Mouse (Mus musculus) frontal cortex, postnatal 25 days (tissue): ENCODE results near the gene Smox.
A peak's percentile ranks its signal among the peaks of the same experiment; 100 is the strongest.

Experiments used
- DNase-seq, 2 experiments: peaks; one replicate each; pipeline ENCODE4 v3.0.0; 2022; ENCODE audit warnings: low spot score in 2 of 2

Gene Smox

DNA sequence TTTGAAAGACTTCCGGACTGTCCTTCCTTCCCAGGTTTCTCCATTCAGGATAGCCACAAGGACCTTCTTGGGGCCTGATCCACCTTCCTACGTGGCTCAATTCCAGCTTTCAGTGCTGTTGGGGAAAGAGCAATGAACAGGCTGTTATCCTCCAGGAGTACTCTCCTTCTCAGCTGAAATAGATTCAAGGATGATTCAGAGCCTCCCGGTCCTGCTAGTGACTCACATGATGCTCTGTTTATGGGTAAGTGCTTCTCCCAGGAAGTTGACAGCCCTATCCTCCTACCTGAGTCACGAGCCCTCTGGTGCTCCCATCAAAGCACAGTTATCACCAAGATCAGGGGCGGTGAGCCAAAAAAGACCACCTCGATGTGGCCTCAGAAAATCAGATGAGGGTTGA lies 7.1 kb upstream of the Smox start:
- no peak for DNase-seq

DNA sequence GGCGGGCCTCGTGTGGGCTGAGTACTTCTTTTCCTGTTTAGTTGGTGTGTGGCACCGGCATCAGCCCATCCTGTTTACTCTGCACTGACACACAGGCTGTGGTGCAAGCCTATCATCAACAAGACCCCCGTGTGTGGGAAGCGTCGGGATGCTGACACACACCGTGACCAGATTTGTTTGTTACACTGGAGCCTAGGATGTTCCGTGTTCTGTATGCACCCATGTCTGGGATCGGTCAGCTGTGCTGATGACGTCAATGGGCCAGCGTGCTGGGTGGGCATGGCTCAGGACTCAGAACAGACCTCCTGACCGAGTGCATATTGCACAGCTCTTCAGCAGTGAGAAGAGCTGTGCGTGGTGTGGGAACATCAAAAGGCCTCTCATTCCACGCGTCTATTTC lies 6.2 kb upstream of the Smox start:
- no peak for DNase-seq

DNA sequence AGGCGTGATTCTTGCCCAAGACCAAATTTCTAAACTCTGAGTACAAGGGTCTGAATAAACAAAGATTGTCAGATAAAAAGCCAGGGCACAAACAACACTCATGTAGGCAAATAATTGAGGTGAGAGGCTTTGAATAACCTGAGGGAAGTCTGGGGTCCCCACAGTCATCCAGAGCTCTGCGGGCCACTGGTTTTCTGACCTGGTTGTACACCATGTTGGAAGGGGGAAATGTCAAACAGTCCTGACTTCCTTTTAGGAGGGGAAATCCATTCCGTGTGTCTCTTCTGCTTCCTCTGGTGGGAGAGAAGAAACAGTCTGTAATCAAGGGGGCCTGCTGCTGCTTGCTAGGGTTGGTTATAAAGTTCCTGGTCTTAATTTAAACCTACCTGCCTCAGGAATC lies 5.2 kb upstream of the Smox start:
- no peak for DNase-seq

DNA sequence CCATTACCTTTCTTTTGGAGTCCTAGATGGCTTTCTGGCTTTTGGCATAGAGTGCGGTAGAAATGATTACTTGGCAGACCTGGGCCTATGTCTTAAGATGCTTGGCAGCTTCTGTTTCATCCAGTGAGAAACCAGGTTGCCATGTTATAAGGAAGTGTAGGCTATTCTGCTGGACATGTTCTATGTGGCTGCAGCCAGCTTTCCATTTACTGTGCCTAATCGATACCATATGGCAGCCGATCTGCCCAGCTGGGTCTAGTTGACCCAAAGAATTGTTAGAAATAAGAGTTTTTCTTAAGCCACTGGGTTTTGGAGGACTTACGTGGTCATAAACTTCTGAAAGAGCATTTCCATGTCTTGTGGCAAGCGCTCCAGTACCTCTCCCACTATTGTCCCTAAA lies 4.0 kb upstream of the Smox start:
- no peak for DNase-seq

DNA sequence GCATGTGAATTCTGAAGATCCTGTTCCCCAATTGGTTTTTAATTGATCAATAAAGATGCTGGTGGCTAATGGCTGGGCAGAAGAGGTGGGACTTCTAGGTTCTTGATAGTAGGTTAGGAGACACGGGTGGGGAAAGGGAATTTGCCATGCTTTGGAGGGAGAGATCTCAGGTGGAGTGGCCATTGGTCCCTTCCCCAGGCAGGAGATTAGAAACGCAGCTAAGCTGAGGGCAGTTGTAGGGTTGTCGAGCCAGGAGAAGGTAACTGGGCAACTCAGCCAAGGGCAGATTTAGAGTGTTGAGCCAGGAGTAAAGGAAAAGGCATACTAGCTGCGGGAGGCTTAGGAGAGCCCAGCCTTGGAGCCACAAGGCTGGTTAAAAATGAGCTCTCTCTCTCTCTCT lies 3.0 kb upstream of the Smox start:
- DNase-seq, result no peak

DNA sequence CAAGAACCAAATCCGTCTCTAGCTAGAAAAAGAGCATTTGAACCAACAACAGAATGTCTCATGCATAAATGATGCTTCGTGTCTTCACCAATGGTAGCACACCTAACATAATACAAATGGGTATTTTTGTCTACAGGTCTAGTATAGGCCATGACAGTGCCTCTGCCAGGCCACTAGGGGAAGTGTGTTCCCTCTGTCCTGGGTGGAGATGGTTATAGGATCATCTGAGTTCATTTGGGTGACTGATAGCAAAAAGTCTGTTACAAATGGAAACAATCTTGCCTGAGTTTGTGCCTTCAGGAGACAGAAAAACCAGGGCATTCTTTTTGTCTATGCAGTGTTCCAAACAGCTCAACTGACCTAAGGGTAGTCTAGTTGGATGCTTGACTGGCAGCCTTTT lies 2.4 kb upstream of the Smox start:
- no peak for DNase-seq

DNA sequence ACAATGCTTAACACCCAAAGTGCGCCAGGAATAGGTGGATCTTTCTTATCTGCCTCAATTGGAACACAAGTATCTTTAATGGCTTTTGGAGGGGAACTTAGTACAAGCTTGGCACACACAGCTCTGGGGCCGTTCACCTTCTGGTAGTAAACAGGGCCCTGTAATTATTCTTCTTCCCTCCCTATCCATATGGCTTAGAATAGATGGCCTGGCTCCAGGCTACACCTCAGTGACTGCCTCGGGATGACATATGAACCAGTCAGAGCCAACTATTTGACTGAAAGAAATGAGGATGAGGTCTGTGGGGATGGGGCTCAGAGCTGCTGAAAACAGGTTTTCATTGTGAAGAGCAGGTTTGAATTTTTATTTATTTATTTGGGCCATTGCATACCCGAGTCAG lies 1.7 kb upstream of the Smox start:
- DNase-seq, result no peak

DNA sequence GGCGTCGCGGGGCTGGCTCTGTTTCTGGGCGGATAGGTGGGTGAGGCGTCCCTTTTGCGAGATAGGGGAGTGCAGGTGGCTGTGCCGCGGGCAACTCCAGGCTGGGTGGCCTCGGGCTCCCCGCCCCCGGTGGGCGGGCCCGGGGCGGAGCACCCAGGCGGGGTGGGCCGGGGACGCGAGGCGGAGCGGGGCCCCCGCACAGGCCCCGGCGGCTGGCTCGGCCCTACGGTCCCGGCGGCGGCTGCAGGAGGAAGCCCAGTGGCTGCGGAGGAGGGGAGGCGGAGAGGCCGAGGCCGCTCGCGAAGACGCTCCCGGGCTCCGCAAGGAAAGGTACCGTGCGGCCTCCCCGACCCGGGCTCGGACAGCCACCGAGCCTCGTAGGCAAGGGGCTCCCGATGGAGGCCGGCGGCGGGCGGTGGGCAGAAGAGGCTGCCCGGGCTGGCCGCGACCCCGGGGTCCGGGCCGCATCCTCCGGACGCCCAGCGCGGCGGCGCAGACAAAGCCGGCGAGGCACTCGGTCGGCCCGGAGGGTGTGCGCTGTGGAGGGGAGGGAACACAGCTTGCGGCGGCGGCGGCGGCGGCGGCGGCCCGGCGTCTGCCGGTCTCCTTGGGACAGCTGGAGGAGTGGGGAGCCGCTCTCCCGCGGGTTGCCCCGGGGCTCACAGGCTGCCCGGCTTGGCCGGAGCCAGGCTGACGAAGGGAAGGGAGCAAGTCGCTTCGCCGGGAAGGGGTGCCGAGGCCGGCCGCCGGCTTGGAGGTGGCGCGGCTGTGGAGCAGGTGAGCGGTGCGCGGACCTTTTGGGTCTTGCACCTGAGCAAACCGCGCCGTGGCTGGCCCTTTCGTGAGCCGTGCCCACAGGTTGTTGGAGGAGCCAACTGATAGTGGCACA lies 655 bp downstream of the Smox start:
- DNase-seq, result peak; percentile 48 to 65

DNA sequence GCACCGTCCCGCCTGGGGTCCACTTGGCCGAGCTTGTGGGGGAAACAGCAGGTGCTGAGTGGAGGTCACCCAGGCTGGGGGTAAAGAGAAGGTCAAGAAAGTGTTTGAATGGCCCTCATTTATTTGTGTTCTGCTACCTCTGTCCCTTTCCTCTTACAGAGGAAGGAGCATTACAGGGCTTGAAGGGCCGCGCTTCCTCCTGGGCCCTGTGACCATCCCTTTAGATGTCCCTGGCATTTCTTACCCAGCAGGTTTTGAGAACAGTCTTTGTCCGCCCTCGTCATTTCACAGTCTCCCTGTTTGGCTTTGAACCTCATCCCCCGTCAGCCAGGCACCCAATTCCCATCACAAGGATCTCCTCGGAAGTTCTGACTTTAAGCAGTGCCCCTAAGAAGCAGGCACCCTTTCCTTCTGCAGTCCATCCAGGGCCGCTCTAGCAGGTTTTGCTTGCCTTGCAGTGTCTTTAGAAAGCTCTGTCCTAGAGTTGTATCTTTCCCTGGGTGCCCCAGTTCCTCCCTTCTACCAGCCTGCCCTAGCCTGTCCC lies 1.4 kb downstream of the Smox start:
- no peak for DNase-seq

DNA sequence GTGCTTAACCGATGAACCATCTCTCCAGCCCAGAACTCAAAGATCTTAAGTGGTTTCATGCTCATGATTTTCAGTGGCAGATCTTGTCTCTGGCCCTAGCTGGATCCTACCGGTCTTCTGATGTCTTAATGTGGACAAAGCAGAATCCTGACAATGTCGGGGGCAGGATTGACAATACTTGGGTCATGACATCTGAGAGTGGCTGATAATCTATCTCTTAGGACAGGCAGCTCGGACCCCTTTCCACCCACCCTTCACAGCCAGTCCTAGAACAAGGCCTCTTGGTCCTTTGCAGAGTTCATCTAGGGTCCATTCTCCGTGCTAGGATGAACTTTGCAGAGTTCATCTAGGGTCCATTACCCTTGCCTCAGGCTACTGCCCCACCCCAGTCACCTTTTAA lies 2.1 kb downstream of the Smox start:
- DNase-seq, result peak in 1 of 2 experiments; percentile 2

DNA sequence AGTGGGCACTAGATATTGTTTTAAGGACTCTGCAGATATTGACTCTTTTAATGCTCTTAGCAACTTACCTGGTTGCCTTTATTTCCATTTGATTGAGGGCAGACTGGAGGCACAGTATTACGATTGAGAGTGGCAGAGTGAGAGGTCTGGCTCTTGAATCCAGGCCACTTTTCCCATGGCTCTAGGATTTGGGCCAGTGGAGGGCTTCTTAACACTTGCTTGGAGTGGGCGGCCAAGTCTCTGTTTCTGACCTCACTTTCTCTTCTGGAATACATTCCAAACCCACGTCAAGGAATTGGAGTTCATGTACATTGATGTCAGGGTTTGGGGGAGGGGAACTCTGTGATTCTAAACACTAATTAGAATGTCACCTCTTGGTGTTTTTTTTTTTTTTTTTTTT lies 4.0 kb downstream of the Smox start:
- no peak for DNase-seq

DNA sequence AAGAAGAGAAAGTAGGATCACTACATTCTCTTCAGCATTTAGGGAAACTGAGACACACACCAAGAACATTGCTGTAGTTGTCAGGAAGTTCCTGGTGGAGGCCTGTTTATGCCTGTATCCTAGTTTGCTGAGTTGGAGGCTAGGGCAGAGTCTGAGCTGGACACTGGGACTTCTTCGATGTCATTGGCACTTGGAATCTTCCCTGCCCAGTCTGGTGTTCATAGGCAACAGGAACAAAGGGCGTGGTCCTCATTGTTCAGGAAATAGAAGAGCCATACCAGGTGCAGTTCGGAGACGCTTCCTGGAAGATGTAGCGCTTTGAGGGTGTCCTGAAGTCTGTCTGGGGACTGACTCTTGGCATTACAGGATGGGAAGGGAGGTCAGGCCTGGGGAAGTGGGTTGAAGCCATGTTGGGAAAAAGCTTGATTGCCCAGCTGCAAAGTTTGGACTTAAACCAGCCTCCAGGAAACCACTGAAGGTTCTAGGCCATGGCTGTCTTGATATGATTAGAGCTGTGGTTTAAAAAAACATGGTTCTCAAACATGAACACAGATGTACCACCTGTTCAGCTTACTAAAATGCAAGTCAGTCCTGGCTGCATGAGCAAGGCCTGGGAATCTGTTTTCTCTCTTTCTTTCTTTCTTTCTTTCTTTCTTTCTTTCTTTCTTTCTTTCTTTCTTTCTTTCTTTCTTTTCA lies 5.0 kb downstream of the Smox start:
- DNase-seq, result no peak

DNA sequence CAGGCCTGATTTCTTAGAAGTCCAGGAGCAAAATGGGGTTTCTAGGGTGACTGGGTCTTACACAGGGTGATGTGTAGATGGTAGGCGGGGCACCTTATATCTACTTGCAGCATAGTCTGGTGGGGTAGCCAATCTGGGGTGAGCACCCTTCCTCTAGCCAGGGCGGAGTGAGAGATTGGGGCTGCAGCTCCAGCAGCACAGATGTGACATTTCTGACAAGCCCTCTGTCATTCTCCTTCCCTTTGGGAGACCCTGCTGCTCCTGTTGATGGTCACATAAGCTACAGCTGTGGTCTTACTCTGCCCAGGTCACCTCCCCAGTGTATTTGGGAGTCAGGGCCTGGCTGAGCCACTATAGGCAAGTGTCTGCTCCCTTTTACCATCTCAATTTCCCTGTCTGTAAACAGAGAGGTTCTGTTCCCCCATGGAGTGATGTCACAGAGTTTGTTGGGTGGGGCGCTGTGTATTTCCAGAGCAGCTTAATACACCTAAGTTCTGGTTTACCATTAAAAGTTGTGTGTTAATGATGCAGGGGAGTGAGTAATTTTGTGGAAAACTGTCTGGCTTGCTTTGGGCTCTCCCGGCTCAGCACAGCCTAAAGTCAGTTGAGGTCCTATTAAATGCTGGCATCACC lies 6.0 kb downstream of the Smox start:
- no peak for DNase-seq

DNA sequence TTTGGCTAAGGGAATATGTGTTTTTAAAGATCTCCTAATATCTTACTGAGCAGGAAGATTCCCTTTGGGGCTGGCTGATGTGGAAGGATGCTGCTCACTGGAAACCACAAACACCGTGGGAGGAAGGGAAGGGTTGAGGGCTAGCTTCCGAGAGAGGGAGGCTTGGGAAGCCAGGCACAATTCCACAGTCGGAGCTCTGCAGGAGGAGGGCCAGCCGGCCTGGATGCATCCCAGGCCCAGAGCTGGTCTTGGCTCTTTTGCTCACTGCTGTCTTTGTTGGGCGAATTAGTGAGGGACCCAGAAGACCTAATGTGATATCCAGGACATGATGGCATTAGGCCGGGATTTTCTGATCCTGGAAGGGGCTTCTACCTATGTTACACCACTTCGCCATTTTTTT lies 6.9 kb downstream of the Smox start:
- no peak for DNase-seq

DNA sequence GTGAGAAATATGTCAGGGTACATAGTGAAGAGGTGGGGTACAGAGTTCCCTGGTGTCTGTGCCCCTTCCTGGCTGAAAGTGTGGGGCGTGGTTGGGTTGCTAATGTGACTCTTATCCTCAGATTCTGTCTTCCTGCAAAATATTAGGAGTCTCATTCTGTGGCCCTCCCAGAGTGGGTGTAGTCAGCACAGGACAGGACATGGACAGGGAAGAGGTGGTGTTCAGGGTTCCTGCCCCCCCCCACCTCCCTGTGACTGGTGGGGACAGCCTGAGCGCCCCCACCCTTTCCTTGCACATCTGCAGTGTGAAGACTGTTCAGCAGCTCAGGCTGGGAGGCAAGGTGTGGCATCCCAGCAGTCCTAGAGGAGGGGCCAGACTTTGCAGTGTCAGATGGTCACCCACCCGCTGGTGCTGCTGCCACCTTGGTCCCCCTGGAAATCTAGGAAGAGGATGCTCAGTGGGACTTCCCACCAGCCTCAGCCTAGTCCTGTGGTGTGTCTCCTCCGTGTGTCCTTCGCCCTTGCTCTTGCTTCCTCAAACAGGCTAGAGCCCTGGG lies 8.1 kb downstream of the Smox start:
- DNase-seq, result no peak

DNA sequence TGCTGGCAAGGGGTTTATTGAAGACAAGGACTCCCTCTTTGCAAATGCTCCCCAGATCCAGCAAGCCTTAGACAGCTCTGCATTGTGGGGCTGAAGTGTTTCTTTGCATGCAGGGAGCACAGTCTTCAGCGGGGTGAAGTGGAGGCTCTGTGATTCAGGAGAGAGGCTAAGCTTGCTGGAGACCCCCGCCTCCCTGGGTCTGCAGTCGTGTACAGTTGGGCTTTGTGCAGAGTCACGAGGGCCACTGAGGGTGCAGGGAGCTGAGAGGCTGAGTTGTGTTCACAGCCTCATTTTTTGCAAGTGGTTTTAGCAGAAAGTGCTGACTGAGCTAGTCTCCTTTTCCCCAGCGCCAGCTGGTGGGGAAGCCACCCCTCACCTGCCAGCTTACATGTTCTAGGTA lies 10.6 kb downstream of the Smox start:
- DNase-seq, result no peak

DNA sequence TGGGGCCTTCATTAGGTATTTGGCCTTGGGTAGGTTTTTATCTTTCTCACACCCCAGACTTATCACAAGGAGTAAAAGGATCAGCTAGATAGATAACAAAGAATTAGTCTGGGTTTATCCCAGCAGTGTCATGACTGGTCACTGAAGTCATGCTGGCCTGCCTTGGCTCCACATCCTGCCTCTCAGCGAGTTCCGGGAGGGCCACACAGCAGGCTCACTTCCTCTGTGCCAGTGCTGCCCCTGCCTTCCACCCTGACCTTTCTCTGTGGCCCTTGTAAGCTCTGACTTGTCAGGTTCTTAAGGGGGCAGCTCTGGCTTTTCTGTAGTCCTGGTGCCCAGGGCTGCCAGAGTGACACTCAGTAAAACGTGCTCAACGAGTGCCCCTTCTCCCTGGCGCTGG lies 11.3 kb downstream of the Smox start:
- no peak for DNase-seq

DNA sequence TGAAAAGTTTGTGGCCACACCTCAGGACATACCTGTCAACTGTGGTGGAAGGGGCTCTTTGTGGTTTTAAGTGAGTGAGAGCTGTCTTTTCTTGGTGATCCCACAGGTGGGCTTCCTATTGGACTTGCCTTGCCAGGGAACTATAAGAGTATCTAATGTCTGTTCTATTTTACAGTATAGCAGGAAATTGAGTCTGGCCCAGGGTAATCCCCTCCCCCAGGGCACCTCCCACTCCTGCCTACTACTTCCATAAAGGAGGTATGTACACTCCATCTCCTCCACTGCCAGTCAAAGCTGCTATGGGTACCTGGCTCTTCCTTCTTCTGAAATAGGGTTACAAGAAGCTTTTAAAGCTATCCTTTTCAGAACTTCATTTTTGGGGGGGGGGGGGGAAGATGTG lies 14.1 kb downstream of the Smox start:
- DNase-seq, result no peak

DNA sequence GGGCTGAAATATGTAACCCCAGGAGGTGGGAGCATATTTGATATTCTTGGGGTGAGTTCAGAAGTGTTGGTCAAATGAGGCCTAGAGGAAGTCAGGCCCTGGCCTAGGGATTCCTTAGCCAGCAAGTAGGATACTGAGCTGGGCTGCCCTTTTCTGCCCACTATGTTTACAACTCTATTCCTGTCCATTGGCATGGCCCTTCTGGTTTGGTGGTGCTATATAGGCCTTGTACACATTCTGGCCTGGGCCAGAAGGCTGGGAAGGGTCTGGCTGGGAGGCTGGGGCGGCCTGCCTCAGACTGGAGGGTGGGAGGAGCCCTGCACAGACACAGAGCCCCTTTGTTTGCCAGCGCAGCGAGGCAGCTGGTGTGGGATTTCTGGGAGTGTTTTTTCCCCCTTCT lies 15.1 kb downstream of the Smox start:
- DNase-seq, result no peak

DNA sequence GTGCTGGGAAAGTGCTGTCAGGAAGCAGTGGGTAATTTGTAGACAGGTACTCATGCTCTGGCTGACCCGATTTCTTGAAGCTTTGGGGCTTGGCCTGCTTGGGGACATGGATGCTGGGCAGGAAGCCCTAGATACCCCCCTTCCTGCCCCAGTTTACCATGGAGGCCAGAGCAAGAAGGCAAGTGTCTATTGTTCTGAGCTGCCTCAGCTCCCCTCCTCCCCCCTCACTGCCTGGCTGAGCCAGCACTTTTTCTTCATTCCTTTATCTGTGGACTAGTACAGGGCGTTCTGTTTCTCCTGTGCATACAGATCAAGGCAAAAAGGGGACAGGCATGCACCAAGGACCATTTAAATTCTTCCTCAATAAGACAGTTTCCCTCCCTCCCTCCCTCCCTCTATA lies 17.2 kb downstream of the Smox start:
- no peak for DNase-seq

DNA sequence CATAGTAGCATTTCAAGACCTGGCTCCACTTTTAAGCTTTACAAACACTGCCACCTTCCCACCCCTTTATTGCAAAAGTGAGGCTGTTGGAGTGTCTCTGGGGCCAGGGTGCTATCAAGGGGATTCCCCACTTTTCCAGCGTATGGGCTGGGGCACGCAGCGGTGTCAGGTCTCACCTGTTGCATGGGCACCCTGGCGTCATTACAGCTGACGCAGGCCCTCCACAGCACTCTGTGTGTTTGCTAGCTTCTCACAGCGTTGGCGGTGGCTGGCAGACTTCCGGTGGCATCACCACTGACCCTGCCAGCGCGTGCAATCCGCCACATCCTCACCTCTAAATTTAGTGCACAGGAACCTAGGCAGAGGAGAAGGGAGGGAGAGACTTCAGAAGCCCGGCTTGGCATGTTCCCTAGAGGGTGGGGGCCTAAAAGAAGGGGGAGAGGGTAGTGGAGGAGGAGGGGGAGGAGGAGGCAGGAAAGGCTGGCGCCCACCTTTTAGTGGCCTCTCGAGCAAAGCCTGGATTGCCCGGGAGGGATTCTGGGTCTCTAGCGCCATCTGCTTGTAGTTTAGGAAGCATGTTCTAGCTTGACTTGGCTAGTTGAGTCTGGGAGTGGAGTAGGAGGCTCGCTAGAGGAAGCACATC lies 18.5 kb downstream of the Smox start:
- DNase-seq, result peak in 1 of 2 experiments; percentile 53

DNA sequence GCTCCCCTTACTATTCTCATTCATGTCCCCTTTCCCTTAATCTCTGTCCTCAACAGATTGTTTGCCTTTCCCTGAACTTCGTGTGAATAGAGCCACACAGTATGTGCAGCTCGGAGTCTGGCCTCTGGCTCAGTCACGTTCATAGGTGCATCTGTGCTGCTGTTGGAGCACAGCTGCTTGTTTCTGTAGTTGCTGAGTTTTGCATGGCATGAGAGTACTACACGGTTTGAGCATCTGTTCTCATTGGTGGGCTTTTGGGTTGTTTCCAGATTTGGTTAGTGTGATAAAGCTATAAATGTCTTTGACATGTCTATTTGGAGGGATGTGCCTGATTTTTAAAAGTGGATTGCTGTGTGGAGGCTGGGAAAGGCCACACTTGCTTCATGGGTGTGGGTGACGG lies 19.2 kb downstream of the Smox start:
- no peak for DNase-seq
